Mouse (Mus musculus): Measurements from ENCODE around the gene Enthd1.

- TF ChIP-seq CTCF (IDR thresholded peaks at IDR 0.05) (no peak), POLR2A (IDR thresholded peaks at IDR 0.05; ENCODE audit: insufficient read depth, low read depth, low read length) (no peak)
Observed at GRCm38 (mm10) chr15:80611478-80611877, 46.5 kb upstream of the Enthd1 start.
